Mouse (Mus musculus) cerebellum, adult 11-12 months (tissue): ENCODE results near the gene Adcy5.

Source experiments
- DNase-seq: peaks from one replicate; pipeline ENCODE4 v3.0.0; 2022

Gene Adcy5

GRCm38 (mm10) chr16:35330451-35330850 is 175.8 kb downstream of the Adcy5 start:
- no peak for DNase-seq
